Mouse (Mus musculus): ENCODE data around the gene Naa60.

Gene Naa60

GRCm38 (mm10) chr16:3872216-3873047 is at the start of gene Naa60:
Naa60 (plus strand) TSS chr16:3872375.
- WGBS: 5% methylated on average over 47 of the region's 47 CpGs

- WGBS: 58% methylated on average over 3 of the region's 3 CpGs
Observed at GRCm38 (mm10) chr16:3828021-3828420, 44.2 kb upstream of the Naa60 start.

GRCm38 (mm10) chr16:3829727-3830126 is 42.4 kb upstream of the Naa60 start:
- 86% methylated on average over 2 of the region's 2 CpGs for WGBS

GRCm38 (mm10) chr16:3830588-3831109 is 41.5 kb upstream of the Naa60 start, which contains the start of gene Olfr15:
Olfr15 (plus strand) TSS chr16:3830878.

GRCm38 (mm10) chr16:3835461-3835860 is 36.7 kb upstream of the Naa60 start:
- WGBS: 94% methylated on average over 2 of the region's 2 CpGs

GRCm38 (mm10) chr16:3839157-3839885 is 32.9 kb upstream of the Naa60 start:
- WGBS: 54% methylated on average over 17 of the region's 17 CpGs

- WGBS: 24% methylated on average over 4 of the region's 4 CpGs
Observed at GRCm38 (mm10) chr16:3842989-3843388, 29.2 kb upstream of the Naa60 start.

- WGBS: 89% methylated on average over 1 of the region's 1 CpGs
Observed at GRCm38 (mm10) chr16:3843796-3844195, 28.4 kb upstream of the Naa60 start.

GRCm38 (mm10) chr16:3846711-3847518 is 25.3 kb upstream of the Naa60 start, which contains the start of gene Zfp174:
Zfp174 (plus strand) TSS chr16:3847268.
- WGBS: 2% methylated on average over 38 of the region's 38 CpGs

- 75% methylated on average over 4 of the region's 4 CpGs for WGBS
Observed at GRCm38 (mm10) chr16:3847871-3848270, 24.3 kb upstream of the Naa60 start.

GRCm38 (mm10) chr16:3848416-3848815 is 23.8 kb upstream of the Naa60 start:
- 75% methylated on average over 3 of the region's 3 CpGs for WGBS

GRCm38 (mm10) chr16:3851301-3851700 is 20.9 kb upstream of the Naa60 start:
- WGBS: 97% methylated on average over 13 of the region's 13 CpGs

- 67% methylated on average over 12 of the region's 12 CpGs for WGBS
Observed at GRCm38 (mm10) chr16:3852586-3852985, 19.6 kb upstream of the Naa60 start.

GRCm38 (mm10) chr16:3854437-3855182 is 17.6 kb upstream of the Naa60 start:
- 69% methylated on average over 11 of the region's 11 CpGs for whole genome bisulfite sequencing

- 85% methylated on average over 1 of the region's 1 CpGs for WGBS
Observed at GRCm38 (mm10) chr16:3855776-3856175, 16.4 kb upstream of the Naa60 start.

- 94% methylated on average over 4 of the region's 4 CpGs for WGBS
Observed at GRCm38 (mm10) chr16:3859254-3859653, 12.9 kb upstream of the Naa60 start.

GRCm38 (mm10) chr16:3871815-3872214 is 360 bp upstream of the Naa60 start:
- WGBS: 4% methylated on average over 16 of the region's 16 CpGs

GRCm38 (mm10) chr16:3876346-3876745 is 4.2 kb downstream of the Naa60 start:
- 93% methylated on average over 4 of the region's 4 CpGs for WGBS

GRCm38 (mm10) chr16:3884201-3885064 is 12.3 kb downstream of the Naa60 start, which contains the start of the genes Zfp597 and Gm20695:
Zfp597 (minus strand) TSS chr16:3884561.
Gm20695 (plus strand) TSS chr16:3884648.
- WGBS: under 1% methylated on average over 88 of the region's 88 CpGs
